Mouse (Mus musculus): ENCODE data around the gene Pdia2. TPM values are rescaled to one million over a fixed set of nuclear protein-coding genes. Genes with fewer than 3 reads are reported as not detected.

Gene Pdia2
- polyA plus RNA-seq, 1 experiment from 2014 or later: 0.36 TPM

Other genes with a start within 250 kb of the Pdia2 start
- 0.56 and 0.77 TPM in 2 replicates for gene A930017K11Rik, start 246.5 kb downstream of the Pdia2 start, polyA plus RNA-seq (2015; fragmentation: Nextera tagmentation; extraction: Ambion mirVana)
- gene Capn15, start 213.3 kb downstream of the Pdia2 start, polyA plus RNA-seq (2015; fragmentation: Nextera tagmentation; extraction: Ambion mirVana): 20.4 and 21.6 TPM in 2 replicates
- gene Rab11fip3, start 129.5 kb downstream of the Pdia2 start, polyA plus RNA-seq (2015; fragmentation: Nextera tagmentation; extraction: Ambion mirVana): 28.7 and 29.5 TPM in 2 replicates
- 33.5 and 34.9 TPM in 2 replicates for gene Decr2, start 108.8 kb downstream of the Pdia2 start, polyA plus RNA-seq (2015; fragmentation: Nextera tagmentation; extraction: Ambion mirVana)
- gene Nme4, start 103.5 kb downstream of the Pdia2 start, polyA plus RNA-seq (2015; fragmentation: Nextera tagmentation; extraction: Ambion mirVana): 29.8 and 31.6 TPM in 2 replicates
- gene Tmem8, start 85.8 kb downstream of the Pdia2 start, polyA plus RNA-seq (2015; fragmentation: Nextera tagmentation; extraction: Ambion mirVana): 3.0 and 3.7 TPM in 2 replicates
- gene Mrpl28, start 75.6 kb downstream of the Pdia2 start, polyA plus RNA-seq (2015; fragmentation: Nextera tagmentation; extraction: Ambion mirVana): 177 and 178 TPM in 2 replicates
- 8.5 and 9.7 TPM in 2 replicates for gene Axin1, start 60.4 kb downstream of the Pdia2 start, polyA plus RNA-seq (2015; fragmentation: Nextera tagmentation; extraction: Ambion mirVana)
- gene Rgs11, start 3.9 kb upstream of the Pdia2 start, polyA plus RNA-seq (2015; fragmentation: Nextera tagmentation; extraction: Ambion mirVana): 9.0 and 9.5 TPM in 2 replicates
- gene Arhgdig, start 8.7 kb upstream of the Pdia2 start, polyA plus RNA-seq (2015; fragmentation: Nextera tagmentation; extraction: Ambion mirVana): 65.7 and 75.1 TPM in 2 replicates
- gene Fam234a, start 45.2 kb upstream of the Pdia2 start, polyA plus RNA-seq (2015; fragmentation: Nextera tagmentation; extraction: Ambion mirVana): 30.8 and 31.4 TPM in 2 replicates
- 117 and 118 TPM in 2 replicates for gene Luc7l, start 53.8 kb upstream of the Pdia2 start, polyA plus RNA-seq (2015; fragmentation: Nextera tagmentation; extraction: Ambion mirVana)
- 0.78 and 1.0 TPM in 2 replicates for gene Neurl1b, start 215.7 kb upstream of the Pdia2 start, polyA plus RNA-seq (2015; fragmentation: Nextera tagmentation; extraction: Ambion mirVana)

Data from hindbrain, embryonic 13.5 days (tissue).